Mouse (Mus musculus) limb, embryonic 14.5 days (tissue): Measurements from ENCODE around the gene Abca3. TPM values are rescaled to one million over a fixed set of nuclear protein-coding genes. Genes with fewer than 3 reads are reported as not detected.

Experiments
- ATAC-seq: fragments of 200-750 bp; cut with Nextera tagmentation; 2 replicates; pipeline ENCODE4 v1.8.0; 2017; ENCODE audit warnings: low read depth, moderate number of reproducible peaks, moderate TSS enrichment; ENCODE audit not compliant: low FRiP score
- DNase-seq: peaks from one replicate; pipeline ENCODE4 v3.0.0-alpha.2; 2015; ENCODE audit warnings: low spot score
- H3K27ac ChIP-seq: fragments of 300-500 bp; sonication (generic); replicated peaks from 2 replicates; pipeline ENCODE4 v1.5.1; 2014; ENCODE audit warnings: low read depth, mild to moderate bottlenecking, low read length, moderate library complexity, mixed read lengths
- H3K27me3 ChIP-seq: fragments of 300-500 bp; sonication (generic); 2 replicates; pipeline ENCODE4 v1.6.1; 2014; ENCODE audit warnings: low read length, mixed read lengths; ENCODE audit not compliant: control insufficient read depth, insufficient read depth
- H3K36me3 ChIP-seq: fragments of 300-500 bp; sonication (generic); 2 replicates; pipeline ENCODE4 v1.6.1; 2014; ENCODE audit warnings: mild to moderate bottlenecking, low read length, moderate library complexity, mixed read lengths; ENCODE audit not compliant: control insufficient read depth, insufficient read depth
- H3K4me1 ChIP-seq: fragments of 300-500 bp; sonication (generic); 2 replicates; pipeline ENCODE4 v1.6.1; 2014; ENCODE audit warnings: antibody characterized with exemption, low read length, mixed read lengths; ENCODE audit not compliant: control insufficient read depth, insufficient read depth
- H3K4me2 ChIP-seq: fragments of 300-500 bp; sonication (generic); replicated peaks from 2 replicates; pipeline ENCODE4 v1.6.1; 2014; ENCODE audit warnings: low read depth, mild to moderate bottlenecking, low read length, moderate library complexity; ENCODE audit not compliant: severe bottlenecking
- H3K4me3 ChIP-seq: fragments of 300-500 bp; sonication (generic); replicated peaks from 2 replicates; pipeline ENCODE4 v1.5.1; 2014; ENCODE audit warnings: low read length
- H3K9ac ChIP-seq: fragments of 300-500 bp; sonication (generic); 2 replicates; pipeline ENCODE4 v1.6.1; 2014; ENCODE audit warnings: mild to moderate bottlenecking, low read depth, low read length, moderate library complexity; ENCODE audit not compliant: severe bottlenecking
- H3K9me3 ChIP-seq: fragments of 300-500 bp; sonication (generic); 2 replicates; pipeline ENCODE4 v1.6.1; 2016; ENCODE audit warnings: low read length; ENCODE audit not compliant: control insufficient read depth
- POLR2A ChIP-seq: fragments of 200-500 bp; IDR thresholded peaks from 2 replicates; pipeline ENCODE4 v1.8.0; 2012; ENCODE audit warnings: inconsistent platforms, mild to moderate bottlenecking, moderate library complexity, borderline replicate concordance; ENCODE audit not compliant: insufficient read depth, insufficient read length; ENCODE audit errors: extremely low read depth
- WGBS: fragments of 180-500 bp; shearing (Covaris S2); extraction: QIAGEN DNeasy Blood & Tissue Kit; methylation state at CpG from one replicate; pipeline ENCODE4 v1.1.7; 2014; 5-methylcytosine and 5-hydroxymethylcytosine counted together
- polyA plus RNA-seq, 2 experiments: library from polyadenylated mRNA; depleted of rRNA in 1 of 2; stranded (reverse) in 1 of 2; unstranded in 1 of 2; fragments of >200 nt; fragmentation: Nextera tagmentation in 1 of 2; extraction: Ambion mirVana in 1 of 2; gene quantifications; 2 replicates each; pipeline versions ENCODE4 v1.2.1 to v1.2.3; 2012 to 2014

The Abca3 gene
- polyA plus RNA-seq, 2 experiments, result 9.0 to 12.4 TPM

GRCm38 (mm10) chr17:24402371-24402770 lies 50.6 kb downstream of the Abca3 start:
- Histone ChIP-seq H3K4me3 (no peak overlapping the region), H3K27me3 (no peaks in the 10 kb centered on the region), H3K4me1 (no peaks in the 10 kb centered on the region), H3K4me2 (no peak overlapping the region), H3K9me3 (no peaks in the 10 kb centered on the region), H3K36me3 (peaks cover 9% of the 10 kb centered on the region; the same call in 1 of the 2 replicates), H3K27ac (no peak overlapping the region), H3K9ac (no peak overlapping the region)
- TF ChIP-seq POLR2A, result no peak
- 67% methylated on average over 3 of the region's 3 CpGs for WGBS
- no peak for ATAC-seq
- no peak for DNase-seq

- no peaks in the 10 kb centered on the region for H3K27me3 ChIP-seq
- H3K4me3 ChIP-seq, result no peak overlapping the region
- H3K36me3 ChIP-seq, result peaks cover 43% of the 10 kb centered on the region
- H3K4me2 ChIP-seq, result no peak overlapping the region
- no peak overlapping the region for H3K9ac ChIP-seq
- H3K27ac ChIP-seq, result no peak overlapping the region
- no peak for TF ChIP-seq POLR2A
- no peak for ATAC-seq
- DNase-seq, result no peak
- no peaks in the 10 kb centered on the region for H3K4me1 ChIP-seq
- WGBS, result 92% methylated on average over 12 of the region's 12 CpGs
- no peaks in the 10 kb centered on the region for H3K9me3 ChIP-seq
Measured at GRCm38 (mm10) chr17:24407116-24407803, 55.5 kb downstream of the Abca3 start.

GRCm38 (mm10) chr17:24413557-24414211 lies 61.9 kb downstream of the Abca3 start:
- DNase-seq (no peak), ATAC-seq (0 out of 2 replicates have a peak, but pooled peaks have one; percentile 1)
- 33% methylated on average over 22 of the region's 22 CpGs for WGBS
- H3K27me3 ChIP-seq, result no peaks in the 10 kb centered on the region
- peak overlapping the region; percentile 90 for H3K27ac ChIP-seq
- peaks cover 51% of the 10 kb centered on the region for H3K36me3 ChIP-seq
- peaks cover 11% of the 10 kb centered on the region for H3K4me1 ChIP-seq
- peak overlapping the region; percentile 93 for H3K4me3 ChIP-seq
- H3K9me3 ChIP-seq, result no peaks in the 10 kb centered on the region
- peak overlapping the region; percentile 86 for H3K4me2 ChIP-seq
- no peak for TF ChIP-seq POLR2A
- H3K9ac ChIP-seq, result peak overlapping the region; percentile 66

GRCm38 (mm10) chr17:24414230-24414976 lies 62.7 kb downstream of the Abca3 start, which contains the start of gene Rnps1:
Rnps1 (plus strand) TSS chr17:24414565.
- H3K4me2 ChIP-seq, result peak within 1 kb of the TSS; percentile 86
- peak within 1 kb of the TSS; percentile 93 for H3K4me3 ChIP-seq
- TF ChIP-seq POLR2A, result peak; percentile 84; the same call in 1 of the 2 replicates
- H3K27ac ChIP-seq, result peak within 1 kb of the TSS; percentile 90
- H3K36me3 ChIP-seq, result peaks cover 51% of the 10 kb centered on the region
- under 1% methylated on average over 63 of the region's 64 CpGs for WGBS
- ATAC-seq (peak; percentile 96), DNase-seq (peak; percentile 100)
- H3K9ac ChIP-seq, result peak within 1 kb of the TSS; percentile 93
- H3K27me3 ChIP-seq, result no peaks in the 10 kb centered on the region
- H3K4me1 ChIP-seq, result peaks cover 11% of the 10 kb centered on the region
- H3K9me3 ChIP-seq, result no peaks in the 10 kb centered on the region

GRCm38 (mm10) chr17:24415011-24415410 lies 63.3 kb downstream of the Abca3 start:
- Histone ChIP-seq H3K36me3 (peaks cover 56% of the 10 kb centered on the region), H3K4me3 (peak overlapping the region; percentile 93), H3K27me3 (no peaks in the 10 kb centered on the region), H3K9me3 (no peaks in the 10 kb centered on the region), H3K4me1 (peaks cover 11% of the 10 kb centered on the region), H3K27ac (peak overlapping the region; percentile 90), H3K9ac (peak overlapping the region; percentile 93), H3K4me2 (peak overlapping the region; percentile 82)
- ATAC-seq (no peak), DNase-seq (no peak)
- TF ChIP-seq POLR2A, result no peak
- under 1% methylated on average over 21 of the region's 21 CpGs for WGBS
